Mouse (Mus musculus) stomach, embryonic 15.5 days (tissue): ENCODE measurements around the gene Stab2. TPM values are rescaled to one million over a fixed set of nuclear protein-coding genes. Genes with fewer than 3 reads are reported as not detected.
A peak's percentile ranks its signal among the peaks of the same experiment; 100 is the strongest.

Experiments
- ATAC-seq: fragments of 200-750 bp; cut with Nextera tagmentation; 2 replicates; pipeline ENCODE4 v1.8.0; 2017; ENCODE audit warnings: low read depth, moderate number of reproducible peaks, moderate TSS enrichment; ENCODE audit not compliant: insufficient read depth, low FRiP score
- H3K27ac ChIP-seq: fragments of 300-500 bp; sonication (generic); 2 replicates; pipeline ENCODE4 v1.5.1; 2015; ENCODE audit warnings: mild to moderate bottlenecking, inconsistent platforms
- H3K27me3 ChIP-seq: fragments of 300-500 bp; sonication (generic); replicated peaks from 2 replicates; pipeline ENCODE4 v1.6.1; 2015; ENCODE audit warnings: inconsistent platforms
- H3K36me3 ChIP-seq: fragments of 300-500 bp; sonication (generic); 2 replicates; pipeline ENCODE4 v1.6.1; 2015; ENCODE audit warnings: inconsistent platforms
- H3K4me1 ChIP-seq: fragments of 300-500 bp; sonication (generic); 2 replicates; pipeline ENCODE4 v1.6.1; 2015; ENCODE audit warnings: inconsistent platforms
- H3K4me2 ChIP-seq: fragments of 300-500 bp; sonication (generic); 2 replicates; pipeline ENCODE4 v1.6.1; 2015; ENCODE audit warnings: mild to moderate bottlenecking, inconsistent platforms
- H3K4me3 ChIP-seq: fragments of 300-500 bp; sonication (generic); replicated peaks from 2 replicates; pipeline ENCODE4 v1.5.1; 2015; ENCODE audit warnings: inconsistent platforms
- H3K9ac ChIP-seq: fragments of 300-500 bp; sonication (generic); 2 replicates; pipeline ENCODE4 v1.6.1; 2015; ENCODE audit warnings: inconsistent platforms
- H3K9me3 ChIP-seq: fragments of 300-500 bp; sonication (generic); 2 replicates; pipeline ENCODE4 v1.6.1; 2016; ENCODE audit warnings: inconsistent platforms
- WGBS: fragments of 180-500 bp; shearing (Covaris S2); methylation state at CpG from one replicate; pipeline ENCODE4 v1.1.7; 2015; 5-methylcytosine and 5-hydroxymethylcytosine counted together
- polyA plus RNA-seq: library from polyadenylated mRNA; unstranded; fragments of >200 nt; fragmentation: Nextera tagmentation; extraction: Ambion mirVana; gene quantifications from 2 replicates; pipeline ENCODE4 v1.2.1, GENCODE M21; 2015

The Stab2 gene
- polyA plus RNA-seq, 1 experiment from 2014 or later, result 5.0 TPM

DNA sequence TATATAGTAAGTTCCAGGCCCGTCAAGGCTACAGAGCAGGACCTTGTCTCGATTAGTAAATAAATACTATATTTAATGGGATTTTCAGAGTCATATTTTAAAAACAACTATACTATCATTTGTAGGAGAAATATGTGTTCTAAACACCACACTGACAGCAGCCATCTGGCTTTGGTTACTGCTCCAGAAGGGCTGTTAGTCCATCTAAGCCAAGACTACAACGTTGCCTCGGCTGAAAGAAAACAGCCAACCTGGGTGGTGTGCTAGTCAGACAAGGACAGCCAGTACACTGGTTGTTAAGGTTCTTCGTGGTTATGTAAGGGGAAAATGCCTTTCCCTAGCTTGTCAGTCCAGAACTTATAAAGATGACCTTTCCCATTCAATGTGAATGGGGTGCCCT, 165.2 kb downstream of the Stab2 start:
- Histone ChIP-seq H3K9ac (no peak overlapping the region), H3K4me1 (no peaks in the 10 kb centered on the region), H3K36me3 (no peaks in the 10 kb centered on the region), H3K27ac (no peak overlapping the region), H3K9me3 (no peaks in the 10 kb centered on the region), H3K4me3 (no peak overlapping the region), H3K27me3 (no peaks in the 10 kb centered on the region), H3K4me2 (no peak overlapping the region)
- 68% methylated on average over 5 of the region's 5 CpGs for WGBS
- ATAC-seq, result no peak

DNA sequence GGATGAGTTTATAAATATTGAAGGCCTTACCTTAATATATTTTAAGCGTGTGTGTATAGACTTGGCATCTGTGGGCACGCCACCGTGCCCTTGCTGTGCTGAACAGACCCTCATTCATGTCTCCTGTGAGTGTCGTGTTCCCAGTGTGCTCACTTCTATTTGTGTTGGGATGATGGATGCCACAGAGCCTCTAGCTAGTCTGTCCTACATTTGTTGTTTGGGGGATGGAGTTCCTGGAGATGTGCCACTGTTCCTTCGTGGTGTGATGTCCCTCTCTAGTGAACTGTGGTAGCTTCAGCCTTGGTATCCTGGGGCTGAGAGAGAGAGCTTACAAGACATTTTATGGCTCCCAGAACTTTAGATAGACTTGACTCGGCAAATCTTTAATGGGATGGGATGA, 169.0 kb downstream of the Stab2 start:
- Histone ChIP-seq H3K9ac (no peak overlapping the region), H3K27me3 (no peaks in the 10 kb centered on the region), H3K36me3 (no peaks in the 10 kb centered on the region), H3K4me1 (no peaks in the 10 kb centered on the region), H3K4me2 (no peak overlapping the region), H3K4me3 (no peak overlapping the region), H3K27ac (no peak overlapping the region), H3K9me3 (no peaks in the 10 kb centered on the region)
- no peak for ATAC-seq
- WGBS, result 86% methylated on average over 6 of the region's 6 CpGs

DNA sequence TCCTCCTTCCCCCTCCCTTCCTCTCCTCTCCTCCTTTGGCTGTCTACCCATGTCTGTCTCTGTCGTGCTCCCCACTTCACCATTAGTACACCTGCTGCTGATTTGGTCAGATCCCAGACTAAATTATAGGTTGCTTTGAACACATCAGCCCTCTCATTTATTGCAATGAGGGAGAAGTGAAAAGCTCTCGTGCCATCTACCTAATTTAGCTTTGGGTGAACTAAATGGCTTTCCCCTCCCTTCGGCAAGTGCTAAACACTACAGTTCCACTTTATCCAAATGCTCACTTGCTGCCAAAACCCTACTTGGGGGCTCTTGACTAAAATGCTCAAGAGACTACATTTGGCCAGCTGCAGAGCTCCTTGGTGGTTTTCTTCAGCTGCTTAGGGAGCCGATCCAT, 171.0 kb downstream of the Stab2 start:
- no peaks in the 10 kb centered on the region for H3K27me3 ChIP-seq
- H3K9ac ChIP-seq, result no peak overlapping the region
- no peak overlapping the region for H3K27ac ChIP-seq
- H3K36me3 ChIP-seq, result no peaks in the 10 kb centered on the region
- WGBS, result 72% methylated on average over 4 of the region's 4 CpGs
- H3K9me3 ChIP-seq, result no peaks in the 10 kb centered on the region
- H3K4me2 ChIP-seq, result no peak overlapping the region
- ATAC-seq, result no peak
- no peak overlapping the region for H3K4me3 ChIP-seq
- H3K4me1 ChIP-seq, result no peaks in the 10 kb centered on the region

DNA sequence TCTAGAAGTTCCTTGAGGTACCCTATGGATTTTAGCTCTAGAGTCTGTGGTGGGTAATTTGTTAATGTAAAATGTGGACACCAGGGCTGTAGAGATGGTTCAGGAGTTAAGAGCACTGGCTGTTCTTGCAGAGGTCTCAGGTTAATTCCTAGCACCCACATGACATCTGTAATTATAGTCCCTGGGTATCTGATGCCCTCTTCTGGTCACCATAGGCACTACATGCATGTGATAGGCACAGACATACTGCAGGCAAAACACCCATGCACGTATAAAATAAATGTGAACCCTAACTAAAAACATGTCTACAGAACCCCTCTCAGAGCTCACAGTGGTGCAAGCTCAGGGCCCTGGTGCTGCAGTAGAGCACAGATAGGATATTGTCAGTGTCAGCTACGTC, 178.3 kb downstream of the Stab2 start:
- Histone ChIP-seq H3K4me1 (no peaks in the 10 kb centered on the region), H3K27me3 (no peaks in the 10 kb centered on the region), H3K36me3 (no peaks in the 10 kb centered on the region), H3K27ac (no peak overlapping the region), H3K9me3 (no peaks in the 10 kb centered on the region), H3K4me2 (no peak overlapping the region), H3K9ac (no peak overlapping the region), H3K4me3 (no peak overlapping the region)
- ATAC-seq, result no peak
- 90% methylated on average over 2 of the region's 2 CpGs for WGBS

DNA sequence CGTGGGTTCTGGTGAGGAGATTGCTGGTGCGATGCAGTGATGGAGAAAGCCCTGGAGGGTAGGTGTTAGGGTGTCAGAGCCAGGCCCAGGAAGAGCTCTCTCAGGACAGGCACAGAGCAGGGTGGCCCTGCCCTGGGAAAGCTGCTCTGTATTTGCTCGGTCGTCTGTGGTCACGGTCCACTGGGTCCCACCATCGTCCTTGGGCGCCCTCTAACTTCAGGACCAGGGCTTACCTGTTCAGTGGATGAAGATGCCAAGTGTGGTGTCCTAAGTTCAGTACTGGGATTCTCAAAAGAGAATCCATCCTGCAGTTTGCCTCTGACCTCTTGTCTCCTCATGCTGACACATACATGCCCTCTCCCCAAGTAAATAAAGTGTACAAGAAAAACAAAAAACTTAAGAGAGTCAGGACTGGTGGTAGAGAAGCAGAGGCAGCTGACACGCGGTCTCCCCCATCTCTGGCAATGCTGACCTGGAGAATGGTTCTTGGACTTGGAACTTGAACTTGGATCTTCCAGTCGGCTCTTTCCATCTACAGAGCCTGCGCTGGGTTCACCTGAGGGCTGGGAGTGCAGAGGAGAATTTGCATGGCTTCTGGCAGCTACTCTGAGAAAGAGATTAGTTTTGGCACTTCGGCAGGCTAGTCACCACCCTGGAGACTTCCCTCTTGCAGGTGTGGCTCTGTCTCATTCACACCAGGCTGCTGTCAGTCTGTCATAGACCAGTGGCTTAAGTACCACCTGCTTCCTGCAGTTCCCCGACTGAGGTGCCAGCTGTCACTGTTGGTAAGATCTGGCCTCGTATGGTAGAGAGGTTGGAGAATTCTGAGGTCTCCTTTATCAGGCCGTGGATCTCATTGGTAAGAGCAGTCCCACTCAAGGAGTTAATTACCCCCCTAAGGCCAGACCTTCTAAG, 179.3 kb downstream of the Stab2 start:
- no peaks in the 10 kb centered on the region for H3K4me1 ChIP-seq
- no peak overlapping the region for H3K27ac ChIP-seq
- 85% methylated on average over 15 of the region's 15 CpGs for WGBS

DNA sequence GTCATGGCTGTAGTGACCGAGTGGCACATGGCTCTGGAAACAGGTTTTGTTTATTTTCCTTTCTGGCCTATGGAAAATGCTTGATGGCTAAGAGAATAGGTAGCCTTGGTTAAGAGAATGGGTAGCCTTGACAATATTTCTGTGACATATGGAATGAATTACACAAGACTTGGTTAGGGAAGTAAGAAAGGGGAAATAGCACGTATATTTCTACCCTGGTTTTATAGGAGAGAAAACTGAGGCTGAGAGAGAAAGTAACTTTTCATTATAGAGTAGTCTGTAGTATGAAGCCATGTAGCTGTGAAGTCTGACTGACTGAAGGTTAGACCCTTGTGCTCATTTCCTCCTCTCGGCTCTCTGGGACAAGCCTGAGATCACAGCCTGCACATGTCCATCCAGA, 180.9 kb downstream of the Stab2 start:
- 76% methylated on average over 3 of the region's 3 CpGs for WGBS
- H3K9ac ChIP-seq, result no peak overlapping the region

More for the DNA sequence above, 179.3 kb downstream of the Stab2 start:
- H3K9ac ChIP-seq, result no peak overlapping the region
- no peaks in the 10 kb centered on the region for H3K9me3 ChIP-seq
- no peaks in the 10 kb centered on the region for H3K27me3 ChIP-seq
- no peak overlapping the region for H3K4me2 ChIP-seq
- H3K36me3 ChIP-seq, result no peaks in the 10 kb centered on the region
- no peak for ATAC-seq
- no peak overlapping the region for H3K4me3 ChIP-seq

DNA sequence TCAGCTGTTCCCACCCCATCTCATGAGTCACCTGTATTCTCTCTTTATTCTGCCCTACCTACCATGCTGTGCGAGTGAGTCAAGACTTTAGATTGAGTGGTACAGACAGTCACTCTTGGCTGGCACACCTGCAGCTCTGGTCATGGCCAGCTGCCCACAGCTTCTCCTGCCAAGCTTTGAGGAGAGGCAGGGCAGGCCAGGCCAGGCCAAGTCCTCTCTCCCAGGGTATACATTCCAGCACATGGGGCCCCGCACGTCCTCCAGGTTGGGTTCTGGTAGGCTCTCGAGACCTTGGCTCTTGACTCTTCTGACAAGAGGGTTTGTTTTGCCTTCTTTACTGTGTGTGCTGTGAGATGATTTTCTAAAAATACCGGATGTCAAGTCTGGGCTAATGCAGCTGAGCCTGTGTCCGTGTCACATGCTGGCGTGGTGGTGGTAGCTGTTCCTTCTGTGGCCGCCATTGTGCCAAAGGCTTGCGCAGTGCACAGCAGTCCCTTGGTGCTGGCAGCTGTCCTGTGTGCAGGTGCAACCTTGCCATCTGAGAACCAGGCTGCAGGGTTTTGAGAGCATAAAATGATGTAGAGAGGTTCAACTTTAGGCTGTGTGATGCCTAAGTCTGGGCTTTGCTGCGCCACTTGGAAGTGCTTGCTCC, 181.8 kb downstream of the Stab2 start:
- H3K4me2 ChIP-seq, result no peak overlapping the region
- no peak overlapping the region for H3K27ac ChIP-seq
- WGBS, result 83% methylated on average over 10 of the region's 10 CpGs
- H3K9ac ChIP-seq, result no peak overlapping the region
- H3K4me1 ChIP-seq, result no peaks in the 10 kb centered on the region
- peak; percentile 51; the same call in 1 of the 2 replicates for ATAC-seq
- no peaks in the 10 kb centered on the region for H3K36me3 ChIP-seq
- no peaks in the 10 kb centered on the region for H3K9me3 ChIP-seq
- no peaks in the 10 kb centered on the region for H3K27me3 ChIP-seq
- H3K4me3 ChIP-seq, result no peak overlapping the region

More for the DNA sequence above, 180.9 kb downstream of the Stab2 start:
- H3K4me3 ChIP-seq, result no peak overlapping the region
- no peaks in the 10 kb centered on the region for H3K9me3 ChIP-seq
- H3K27ac ChIP-seq, result no peak overlapping the region
- ATAC-seq, result no peak
- H3K4me2 ChIP-seq, result no peak overlapping the region
- no peaks in the 10 kb centered on the region for H3K4me1 ChIP-seq
- H3K27me3 ChIP-seq, result no peaks in the 10 kb centered on the region
- H3K36me3 ChIP-seq, result no peaks in the 10 kb centered on the region

DNA sequence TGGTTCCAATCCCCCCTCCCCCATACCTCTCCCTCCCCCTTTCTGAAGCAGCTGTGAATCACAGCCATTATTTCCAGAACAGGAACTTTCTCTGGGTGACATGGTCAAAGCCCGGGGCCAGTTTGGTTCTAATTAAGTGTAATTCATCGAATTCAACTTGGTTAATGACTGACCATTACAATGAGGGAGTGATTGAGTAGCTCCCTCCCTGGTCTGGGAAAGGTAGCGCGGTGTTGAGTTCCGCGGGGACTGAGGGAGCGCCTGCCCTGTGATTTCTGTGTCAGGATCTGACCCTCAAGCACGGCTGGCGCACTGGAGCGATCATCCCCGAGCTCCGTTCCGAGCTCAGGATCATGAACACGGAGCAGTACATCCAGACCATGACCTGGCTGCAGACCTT, 183.0 kb downstream of the Stab2 start:
- Histone ChIP-seq H3K4me3 (no peak overlapping the region), H3K27me3 (no peaks in the 10 kb centered on the region), H3K9me3 (no peaks in the 10 kb centered on the region), H3K27ac (no peak overlapping the region), H3K4me1 (no peaks in the 10 kb centered on the region), H3K9ac (no peak overlapping the region), H3K36me3 (no peaks in the 10 kb centered on the region), H3K4me2 (no peak overlapping the region)
- 79% methylated on average over 14 of the region's 14 CpGs for WGBS
- ATAC-seq, result no peak

DNA sequence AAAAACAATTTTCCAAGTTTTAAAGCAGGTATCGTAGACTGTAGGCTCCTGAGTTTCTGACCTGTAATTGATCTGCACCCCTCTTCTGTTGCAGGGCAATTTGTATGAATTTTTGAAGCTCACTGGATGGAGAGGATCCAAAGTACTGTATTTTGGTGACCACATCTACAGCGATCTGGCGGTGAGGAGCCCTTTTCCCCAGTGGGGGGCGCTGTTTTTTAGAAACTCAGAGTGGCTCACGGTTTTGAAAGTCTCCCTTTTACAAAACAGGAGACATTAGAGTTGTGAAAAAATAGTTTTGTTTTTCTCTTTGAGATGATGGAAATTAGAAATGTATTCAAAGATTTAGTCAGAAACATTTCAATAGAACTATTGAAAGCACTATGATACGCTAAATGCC, 183.7 kb downstream of the Stab2 start:
- H3K4me3 ChIP-seq, result no peak overlapping the region
- 82% methylated on average over 6 of the region's 6 CpGs for WGBS
- H3K9me3 ChIP-seq, result no peaks in the 10 kb centered on the region
- no peak overlapping the region for H3K27ac ChIP-seq
- H3K27me3 ChIP-seq, result no peaks in the 10 kb centered on the region
- no peaks in the 10 kb centered on the region for H3K36me3 ChIP-seq
- ATAC-seq, result no peak
- H3K4me2 ChIP-seq, result no peak overlapping the region
- H3K9ac ChIP-seq, result no peak overlapping the region
- peaks cover 4% of the 10 kb centered on the region; the same call in 1 of the 2 replicates for H3K4me1 ChIP-seq

DNA sequence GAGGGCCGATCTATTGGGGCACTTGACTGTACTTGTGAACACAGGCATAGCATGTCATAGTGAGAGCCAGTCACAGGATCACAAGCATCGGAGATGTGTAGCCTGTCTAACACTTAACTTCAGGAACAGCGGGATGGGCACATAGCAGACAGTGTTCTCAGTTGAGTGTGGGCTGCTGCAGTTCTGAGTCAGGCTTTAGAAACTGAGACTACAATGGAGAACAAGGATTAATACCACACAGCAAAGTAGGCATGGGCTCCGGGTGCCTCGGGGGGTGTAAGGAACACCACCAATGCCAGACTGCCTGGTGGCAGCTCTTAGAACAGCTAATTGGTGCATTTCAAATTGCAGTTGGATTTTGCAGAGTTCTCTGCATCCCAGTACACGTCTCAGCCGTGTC, 186.8 kb downstream of the Stab2 start:
- 91% methylated on average over 7 of the region's 7 CpGs for WGBS
- Histone ChIP-seq H3K27ac (no peak overlapping the region), H3K4me3 (no peak overlapping the region), H3K4me1 (peaks cover 10% of the 10 kb centered on the region; the same call in 1 of the 2 replicates), H3K27me3 (no peaks in the 10 kb centered on the region), H3K9me3 (no peaks in the 10 kb centered on the region), H3K9ac (no peak overlapping the region), H3K4me2 (no peak overlapping the region), H3K36me3 (no peaks in the 10 kb centered on the region)
- ATAC-seq, result no peak

DNA sequence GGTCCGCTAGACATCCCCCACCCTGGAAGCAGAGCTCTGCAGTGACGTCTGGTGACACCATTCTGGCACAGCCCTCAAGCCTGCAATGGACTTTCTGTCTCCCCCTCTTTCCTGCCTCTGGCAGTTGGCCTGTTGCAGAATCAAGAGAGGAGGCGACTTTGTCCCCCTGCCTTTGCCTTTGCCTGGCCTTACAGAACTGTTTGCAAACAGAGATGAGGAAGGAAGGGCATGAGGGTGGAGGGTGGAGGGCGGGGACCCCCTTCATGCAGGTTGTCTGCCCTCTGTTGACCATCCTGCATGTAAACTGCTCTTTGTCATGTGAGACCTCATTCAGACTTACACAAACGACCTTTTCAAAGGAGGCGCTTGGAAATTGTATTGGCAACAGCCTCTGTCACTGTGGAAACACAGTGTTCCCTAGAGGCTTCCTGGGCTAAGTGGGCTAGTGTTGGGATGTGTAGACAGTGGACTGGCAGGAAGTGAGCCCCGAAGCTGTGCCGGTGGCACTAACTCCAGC, 188.1 kb downstream of the Stab2 start:
- Histone ChIP-seq H3K27me3 (no peaks in the 10 kb centered on the region), H3K4me3 (no peak overlapping the region), H3K4me2 (no peak overlapping the region), H3K27ac (peak overlapping the region; percentile 73), H3K36me3 (no peaks in the 10 kb centered on the region), H3K9me3 (no peaks in the 10 kb centered on the region), H3K9ac (no peak overlapping the region), H3K4me1 (peaks cover 10% of the 10 kb centered on the region; the same call in 1 of the 2 replicates)
- no peak for ATAC-seq
- WGBS, result 46% methylated on average over 8 of the region's 8 CpGs

DNA sequence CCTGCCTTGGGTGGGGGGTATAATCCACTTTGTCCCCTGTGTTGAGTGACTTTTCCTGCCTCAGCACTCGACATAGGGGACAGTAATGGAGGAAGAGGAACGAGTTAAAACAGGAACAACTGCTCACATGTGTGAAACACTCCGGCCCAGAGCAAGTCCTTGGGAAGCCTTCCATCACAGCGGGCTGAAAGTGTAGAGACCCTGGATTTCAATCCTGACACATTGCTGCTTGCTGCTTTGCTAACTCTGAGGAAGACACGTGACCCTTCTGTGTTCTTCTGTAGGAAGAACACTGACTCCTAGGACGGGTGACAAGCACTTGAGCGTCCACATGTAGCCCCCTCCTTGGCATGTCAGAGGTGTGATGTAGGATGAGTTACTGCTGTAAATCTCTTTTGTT, 192.7 kb downstream of the Stab2 start:
- Histone ChIP-seq H3K9ac (no peak overlapping the region), H3K27me3 (no peaks in the 10 kb centered on the region), H3K36me3 (no peaks in the 10 kb centered on the region), H3K9me3 (no peaks in the 10 kb centered on the region), H3K4me3 (no peak overlapping the region), H3K27ac (peak overlapping the region; percentile 80; the same call in 1 of the 2 replicates), H3K4me1 (peaks cover 10% of the 10 kb centered on the region; the same call in 1 of the 2 replicates), H3K4me2 (no peak overlapping the region)
- 79% methylated on average over 7 of the region's 7 CpGs for WGBS
- ATAC-seq, result no peak
